Mouse (Mus musculus) liver, embryonic 14.5 days (tissue): ENCODE results near the gene Wnt16. TPM values are rescaled to one million over a fixed set of nuclear protein-coding genes. Genes with fewer than 3 reads are reported as not detected.

ENCODE experiments used
- ATAC-seq: fragments of 200-750 bp; cut with Nextera tagmentation; 2 replicates; pipeline ENCODE4 v1.8.0; 2017; ENCODE audit warnings: moderate number of reproducible peaks, mild to moderate bottlenecking, moderate library complexity; ENCODE audit not compliant: insufficient read depth
- DNase-seq, 3 experiments: peaks; one replicate each; pipeline ENCODE4 v3.0.0-alpha.2; 2012 to 2013; ENCODE audit warnings: low read depth in 3 of 3, low spot score in 3 of 3
- H3K27ac ChIP-seq: fragments of 300-500 bp; sonication (generic); 2 replicates; pipeline ENCODE4 v1.5.1; 2014; ENCODE audit warnings: moderate library complexity, mild to moderate bottlenecking, control low read depth, inconsistent platforms
- H3K27me3 ChIP-seq: fragments of 300-500 bp; sonication (generic); 2 replicates; pipeline ENCODE4 v1.6.1; 2014; ENCODE audit warnings: mild to moderate bottlenecking, low read length, moderate library complexity; ENCODE audit not compliant: control insufficient read depth, insufficient read depth
- H3K36me3 ChIP-seq: fragments of 300-500 bp; sonication (generic); replicated peaks from 2 replicates; pipeline ENCODE4 v1.6.1; 2014; ENCODE audit warnings: low read depth; ENCODE audit not compliant: control insufficient read depth, insufficient read depth
- H3K4me1 ChIP-seq, 2 experiments: fragments of 200-500 bp in 1 of 2; fragments of 300-500 bp in 1 of 2; sonication (generic) in 1 of 2; replicated peaks; 2 replicates each; pipeline ENCODE4 v1.6.1; 2012 to 2014; ENCODE audit warnings: antibody characterized with exemption in 1 of 2, inconsistent platforms in 1 of 2, low read length in 1 of 2; ENCODE audit not compliant: control insufficient read depth in 2 of 2, insufficient read depth in 2 of 2
- H3K4me2 ChIP-seq: fragments of 300-500 bp; sonication (generic); 2 replicates; pipeline ENCODE4 v1.6.1; 2014; ENCODE audit warnings: low read depth, mild to moderate bottlenecking, control low read depth, moderate library complexity
- H3K4me3 ChIP-seq, 2 experiments: fragments of 200-500 bp in 1 of 2; fragments of 300-500 bp in 1 of 2; sonication (generic) in 1 of 2; 2 replicates each; pipeline ENCODE4 v1.5.1; 2012 to 2014; ENCODE audit warnings: low read depth in 2 of 2, low read length in 2 of 2, mild to moderate bottlenecking in 2 of 2, control low read depth in 1 of 2, inconsistent platforms in 1 of 2, moderate library complexity in 1 of 2; ENCODE audit not compliant: insufficient read depth in 1 of 2
- H3K9ac ChIP-seq: fragments of 300-500 bp; sonication (generic); replicated peaks from 2 replicates; pipeline ENCODE4 v1.6.1; 2014; ENCODE audit warnings: mild to moderate bottlenecking, control low read depth, moderate library complexity
- H3K9me3 ChIP-seq: fragments of 300-500 bp; sonication (generic); 2 replicates; pipeline ENCODE4 v1.6.1; 2016; ENCODE audit warnings: low read length, mixed read lengths; ENCODE audit not compliant: control insufficient read depth
- CTCF ChIP-seq: IDR thresholded peaks from 2 replicates; pipeline ENCODE4 v1.5.1; 2016; ENCODE audit warnings: antibody characterized with exemption, low read depth, control low read depth
- WGBS: fragments of 180-500 bp; shearing (Covaris S2); extraction: QIAGEN DNeasy Blood & Tissue Kit; methylation state at CpG from one replicate; pipeline ENCODE4 v1.1.7; 2014; ENCODE audit not compliant: insufficient replicate concordance; 5-methylcytosine and 5-hydroxymethylcytosine counted together
- polyA plus RNA-seq, 2 experiments: library from polyadenylated mRNA; depleted of rRNA in 1 of 2; stranded (reverse) in 1 of 2; unstranded in 1 of 2; fragments of >200 nt; fragmentation: Nextera tagmentation in 1 of 2; extraction: Ambion mirVana in 1 of 2; gene quantifications; 2 replicates each; pipeline versions ENCODE4 v1.2.1 to v1.2.3; 2012 to 2014

Wnt16 gene
- polyA plus RNA-seq, 2 experiments, result 0.04 TPM; not detected in 1

DNA sequence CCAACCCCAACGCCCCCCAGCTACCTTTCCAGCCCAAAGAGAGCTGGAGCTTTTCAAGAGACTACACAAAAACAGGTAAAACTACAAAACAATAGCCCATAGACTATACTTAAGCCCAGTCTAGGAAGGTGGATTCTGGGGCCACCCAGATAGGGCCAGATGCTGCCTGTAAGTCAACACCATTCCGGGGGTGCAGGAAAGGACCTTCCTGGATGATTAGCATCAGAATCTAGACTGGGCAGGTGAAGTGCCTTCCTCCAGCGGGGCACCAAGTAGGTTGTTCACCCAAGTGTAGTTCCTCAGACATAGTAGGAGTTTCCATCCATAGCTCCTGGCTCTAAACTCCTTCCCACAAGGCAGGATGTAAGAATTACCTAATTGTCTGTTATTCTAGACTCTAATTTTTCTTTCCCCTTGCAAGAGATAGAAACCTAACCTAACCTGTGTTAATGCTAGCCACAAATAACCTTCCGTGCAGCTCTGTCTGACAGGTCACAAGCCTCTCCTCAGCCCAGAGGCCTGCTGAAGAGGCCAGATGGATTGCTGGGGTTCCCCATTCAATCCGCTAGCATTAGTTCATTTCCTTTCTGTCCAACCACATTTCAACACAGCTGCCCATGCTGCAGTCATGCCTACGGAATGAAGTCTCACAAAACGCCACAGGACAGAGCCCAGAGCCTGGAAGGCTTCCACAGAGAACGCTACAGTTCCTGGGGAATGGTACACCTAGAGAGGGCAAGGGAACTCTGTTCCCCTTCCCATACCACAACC lies 59.3 kb downstream of the Wnt16 start:
- no peak for TF ChIP-seq CTCF
- Histone ChIP-seq H3K4me2 (no peak overlapping the region), H3K4me3 (no peak overlapping the region), H3K4me1 (peaks cover 0 to 34% of the 10 kb centered on the region in 2 experiments; a peak in 3 of 4 replicates), H3K9me3 (no peaks in the 10 kb centered on the region), H3K36me3 (no peaks in the 10 kb centered on the region), H3K9ac (no peak overlapping the region), H3K27me3 (no peaks in the 10 kb centered on the region), H3K27ac (no peak overlapping the region)
- no peak for ATAC-seq
- WGBS, result 46% methylated on average over 8 of the region's 8 CpGs
- DNase-seq, result no peak

Other genes starting within 250 kb of the Wnt16 start
- 2.3 and 4.7 TPM in 2 replicates for gene Fam3c, start 68.0 kb downstream of the Wnt16 start, polyA plus RNA-seq (2012; rRNA removed)
- gene Fam3c, start 68.0 kb downstream of the Wnt16 start, polyA plus RNA-seq (2014; fragmentation: Nextera tagmentation; extraction: Ambion mirVana), result 13.3 and 13.7 TPM in 2 replicates